Mouse (Mus musculus) lung, postnatal 0 days (tissue): ENCODE data around the gene Galnt7. TPM values are rescaled to one million over a fixed set of nuclear protein-coding genes. Genes with fewer than 3 reads are reported as not detected.

Source experiments
- ATAC-seq: fragments of 200-750 bp; cut with Nextera tagmentation; 2 replicates; pipeline ENCODE4 v1.8.0; 2017; ENCODE audit warnings: moderate library complexity
- DNase-seq: peaks from one replicate; pipeline ENCODE4 v3.0.0-alpha.2; 2016; ENCODE audit warnings: low spot score
- H3K27ac ChIP-seq: fragments of 300-500 bp; sonication (generic); 2 replicates; pipeline ENCODE4 v1.5.1; 2014; ENCODE audit warnings: antibody characterized with exemption, mild to moderate bottlenecking, low read length, mixed read lengths
- H3K27me3 ChIP-seq: fragments of 300-500 bp; sonication (generic); replicated peaks from 2 replicates; pipeline ENCODE4 v1.6.1; 2014; ENCODE audit warnings: low read length, mixed read lengths; ENCODE audit not compliant: insufficient read depth
- H3K36me3 ChIP-seq: fragments of 300-500 bp; sonication (generic); 2 replicates; pipeline ENCODE4 v1.6.1; 2014; ENCODE audit warnings: low read length, mixed read lengths; ENCODE audit not compliant: insufficient read depth
- H3K4me1 ChIP-seq: fragments of 300-500 bp; sonication (generic); 2 replicates; pipeline ENCODE4 v1.6.1; 2014; ENCODE audit warnings: antibody characterized with exemption, low read depth, low read length, mixed read lengths; ENCODE audit not compliant: insufficient read depth
- H3K4me2 ChIP-seq: fragments of 300-500 bp; sonication (generic); replicated peaks from 2 replicates; pipeline ENCODE4 v1.6.1; 2014; ENCODE audit warnings: low read depth, mild to moderate bottlenecking, low read length, moderate library complexity, mixed read lengths
- H3K4me3 ChIP-seq: fragments of 300-500 bp; sonication (generic); 2 replicates; pipeline ENCODE4 v1.5.1; 2014; ENCODE audit warnings: low read depth, low read length
- H3K9ac ChIP-seq: fragments of 300-500 bp; sonication (generic); replicated peaks from 2 replicates; pipeline ENCODE4 v1.6.1; 2014; ENCODE audit warnings: low read depth, mild to moderate bottlenecking
- H3K9me3 ChIP-seq: fragments of 300-500 bp; sonication (generic); 2 replicates; pipeline ENCODE4 v1.6.1; 2016; ENCODE audit warnings: low read length, mixed read lengths
- CTCF ChIP-seq: IDR thresholded peaks from 2 replicates; pipeline ENCODE4 v1.5.1; 2016; ENCODE audit warnings: antibody characterized with exemption, mild to moderate bottlenecking
- EP300 ChIP-seq: IDR thresholded peaks from 2 replicates; pipeline ENCODE4 v1.6.1; 2016; ENCODE audit warnings: antibody characterized with exemption, mild to moderate bottlenecking, control low read depth
- WGBS: fragments of 180-500 bp; shearing (Covaris S2); extraction: QIAGEN DNeasy Blood & Tissue Kit; methylation state at CpG from one replicate; pipeline ENCODE4 v1.1.7; 2014; 5-methylcytosine and 5-hydroxymethylcytosine counted together
- polyA plus RNA-seq: library from polyadenylated mRNA; unstranded; fragments of >200 nt; fragmentation: Nextera tagmentation; extraction: Ambion mirVana; gene quantifications from 2 replicates; pipeline ENCODE4 v1.2.1, GENCODE M21; 2015

Galnt7 gene
- polyA plus RNA-seq, 1 experiment from 2014 or later: 5.0 TPM

DNA sequence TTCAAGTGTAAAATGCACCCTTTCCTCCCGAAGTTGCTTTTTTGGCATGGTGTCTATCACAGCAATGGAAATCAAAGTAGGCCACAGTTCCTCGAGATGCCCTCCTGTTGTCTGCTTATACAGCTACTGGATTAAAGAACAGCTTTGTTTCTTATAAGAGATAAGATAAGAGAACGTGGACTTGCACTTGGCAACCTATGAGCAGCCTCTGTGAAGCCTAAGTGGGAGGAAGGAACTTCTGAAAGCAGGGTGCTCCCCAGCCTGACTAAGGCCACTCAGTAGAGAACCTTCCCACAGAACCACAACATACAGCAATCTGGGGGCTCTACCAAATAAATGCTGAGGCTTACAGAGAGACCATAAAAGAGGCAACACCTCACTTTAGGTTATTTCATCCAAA lies 5.3 kb downstream of the Galnt7 start:
- Histone ChIP-seq H3K27ac (no peak overlapping the region), H3K9ac (no peak overlapping the region), H3K4me2 (no peak overlapping the region), H3K4me1 (no peaks in the 10 kb centered on the region), H3K27me3 (no peaks in the 10 kb centered on the region), H3K4me3 (no peak overlapping the region), H3K9me3 (no peaks in the 10 kb centered on the region), H3K36me3 (no peaks in the 10 kb centered on the region)
- ATAC-seq (no peak), DNase-seq (no peak)
- 23% methylated on average over 3 of the region's 3 CpGs for WGBS
- TF ChIP-seq CTCF (no peak), EP300 (no peak)

DNA sequence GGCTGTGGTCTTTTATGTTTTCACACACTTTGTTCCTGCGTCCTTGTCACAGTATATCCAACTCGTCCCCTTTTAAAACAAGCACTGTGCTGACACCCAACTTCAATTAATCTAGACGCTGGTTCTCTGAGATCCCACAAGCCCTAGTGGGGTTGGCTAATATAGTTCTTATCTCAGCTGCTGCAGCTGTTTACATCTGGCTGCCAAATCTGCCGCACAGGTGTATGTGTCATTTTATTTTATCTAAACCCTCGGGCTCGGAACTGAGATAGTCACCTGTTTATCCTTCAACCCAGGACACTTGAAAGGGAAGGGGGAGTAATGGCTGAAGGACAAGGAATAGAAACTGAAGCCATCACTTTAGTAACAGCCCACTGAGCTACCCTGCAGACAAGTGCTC lies 8.6 kb downstream of the Galnt7 start:
- H3K4me2 ChIP-seq: no peak overlapping the region
- H3K27ac ChIP-seq: no peak overlapping the region
- DNase-seq: no peak
- H3K4me3 ChIP-seq: no peak overlapping the region
- WGBS: 34% methylated on average over 6 of the region's 6 CpGs
- ATAC-seq: no peak
- H3K27me3 ChIP-seq: no peaks in the 10 kb centered on the region
- H3K9ac ChIP-seq: no peak overlapping the region
- no peaks in the 10 kb centered on the region for H3K4me1 ChIP-seq
- H3K36me3 ChIP-seq: no peaks in the 10 kb centered on the region
- no peaks in the 10 kb centered on the region for H3K9me3 ChIP-seq
- TF ChIP-seq EP300 (no peak), CTCF (no peak)

DNA sequence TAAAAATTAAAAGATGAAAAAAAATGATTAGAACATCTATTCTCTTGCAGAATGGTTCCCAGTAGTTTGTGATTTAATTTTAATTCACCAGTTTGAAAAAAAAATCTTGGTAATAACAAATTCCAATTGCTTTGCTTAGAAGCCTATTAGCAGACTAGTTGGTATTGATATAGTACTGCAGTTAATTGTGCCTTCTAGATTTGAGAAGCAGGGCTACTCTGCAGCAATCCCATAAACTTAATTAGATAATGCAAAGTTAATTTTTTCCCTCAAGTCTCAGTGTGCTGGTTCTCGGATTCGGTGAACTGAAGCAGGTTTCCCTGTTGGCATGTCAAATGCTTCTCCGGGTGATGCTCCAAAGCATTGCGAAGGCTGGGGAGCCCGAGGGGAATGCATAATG lies 10.1 kb downstream of the Galnt7 start:
- Histone ChIP-seq H3K27ac (no peak overlapping the region), H3K9me3 (no peaks in the 10 kb centered on the region), H3K4me3 (no peak overlapping the region), H3K4me1 (no peaks in the 10 kb centered on the region), H3K27me3 (no peaks in the 10 kb centered on the region), H3K4me2 (no peak overlapping the region), H3K36me3 (no peaks in the 10 kb centered on the region), H3K9ac (no peak overlapping the region)
- TF ChIP-seq EP300 (no peak), CTCF (no peak)
- ATAC-seq: no peak
- DNase-seq: no peak
- WGBS: 84% methylated on average over 5 of the region's 5 CpGs

DNA sequence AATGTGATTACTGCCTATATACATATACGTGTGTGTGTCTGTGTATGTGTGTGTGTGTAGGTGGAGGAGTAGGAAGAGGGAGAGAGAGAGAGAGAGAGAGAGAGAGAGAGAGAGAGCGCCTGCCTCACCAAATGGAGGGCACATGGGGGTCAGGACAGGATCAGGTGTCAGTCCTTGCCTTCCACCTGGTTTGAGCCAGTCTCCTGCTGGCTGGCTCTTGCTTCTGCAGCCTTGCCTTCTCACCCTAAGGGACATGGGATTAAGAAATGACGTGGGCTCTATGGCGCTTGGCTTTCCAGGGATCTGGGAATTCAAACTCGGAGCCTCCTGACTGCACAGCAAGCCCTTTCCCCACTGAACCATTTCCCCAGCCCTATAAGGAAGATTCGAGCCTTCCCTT lies 13.9 kb downstream of the Galnt7 start:
- H3K27ac ChIP-seq: no peak overlapping the region
- no peaks in the 10 kb centered on the region for H3K27me3 ChIP-seq
- DNase-seq (no peak), ATAC-seq (no peak)
- no peak for TF ChIP-seq CTCF
- H3K4me2 ChIP-seq: no peak overlapping the region
- 78% methylated on average over 6 of the region's 6 CpGs for WGBS
- H3K9ac ChIP-seq: no peak overlapping the region
- no peaks in the 10 kb centered on the region for H3K4me1 ChIP-seq
- H3K36me3 ChIP-seq: no peaks in the 10 kb centered on the region
- no peaks in the 10 kb centered on the region for H3K9me3 ChIP-seq
- no peak overlapping the region for H3K4me3 ChIP-seq

DNA sequence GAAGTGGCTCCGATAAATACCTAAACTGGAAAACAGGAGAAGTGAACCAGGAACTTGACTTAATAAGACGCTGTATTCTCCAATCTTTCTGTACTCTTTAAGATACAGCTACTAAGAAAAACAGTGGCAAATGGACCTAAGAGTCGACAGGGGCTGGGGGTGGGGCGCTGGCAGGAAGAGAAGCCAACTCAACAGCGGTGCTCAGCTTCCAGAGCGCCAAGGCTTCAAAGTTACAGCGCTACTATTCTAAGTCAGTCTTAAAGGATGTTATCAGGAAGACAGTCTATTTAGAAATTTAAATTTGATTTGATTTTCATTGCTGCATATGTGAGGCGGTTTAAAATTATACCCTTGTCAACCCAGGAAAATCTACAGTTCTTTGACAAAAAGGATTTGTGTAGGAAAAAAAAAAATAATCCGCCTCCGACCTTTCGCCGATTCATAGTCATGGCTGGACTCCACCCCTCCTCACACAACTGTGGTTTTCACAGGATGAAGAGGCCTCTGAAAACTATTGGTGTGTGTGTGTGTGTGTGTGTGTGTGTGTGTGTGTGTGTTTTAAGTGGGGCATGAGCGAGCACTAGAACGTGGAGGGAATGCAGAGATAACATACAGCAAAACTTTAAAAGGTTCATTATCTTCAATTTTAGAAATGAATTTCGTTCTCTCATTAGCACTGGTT lies 15.1 kb downstream of the Galnt7 start:
- Histone ChIP-seq H3K4me3 (no peak overlapping the region), H3K4me2 (no peak overlapping the region), H3K27me3 (no peaks in the 10 kb centered on the region), H3K4me1 (no peaks in the 10 kb centered on the region), H3K9ac (no peak overlapping the region), H3K9me3 (no peaks in the 10 kb centered on the region), H3K27ac (no peak overlapping the region), H3K36me3 (no peaks in the 10 kb centered on the region)
- DNase-seq: no peak
- no peak for TF ChIP-seq CTCF
- no peak for TF ChIP-seq EP300
- WGBS: 81% methylated on average over 15 of the region's 15 CpGs
- ATAC-seq: no peak

DNA sequence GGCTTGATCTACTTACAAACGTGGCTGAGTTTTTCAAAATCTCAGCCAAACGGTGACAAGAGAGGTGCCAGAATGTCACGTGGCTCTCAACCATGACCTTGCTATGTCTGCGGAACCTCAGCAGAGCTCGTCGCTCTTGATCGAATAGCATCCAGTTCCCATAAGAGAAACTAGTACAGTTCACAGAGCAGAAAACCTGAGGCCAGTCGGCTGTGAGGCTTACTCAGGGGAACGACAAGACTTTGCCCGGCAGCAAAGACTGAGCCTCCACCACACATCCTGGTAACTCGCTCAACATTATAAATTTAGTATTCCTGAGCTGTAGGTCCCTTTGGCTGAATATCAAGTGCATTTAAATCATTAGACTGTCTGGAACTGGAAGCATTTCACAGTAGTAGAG lies 16.1 kb downstream of the Galnt7 start:
- no peaks in the 10 kb centered on the region for H3K36me3 ChIP-seq
- H3K27me3 ChIP-seq: no peaks in the 10 kb centered on the region
- no peak overlapping the region for H3K4me2 ChIP-seq
- no peak overlapping the region for H3K9ac ChIP-seq
- TF ChIP-seq CTCF (no peak), EP300 (no peak)
- no peaks in the 10 kb centered on the region for H3K4me1 ChIP-seq
- 85% methylated on average over 11 of the region's 11 CpGs for WGBS
- no peak overlapping the region for H3K4me3 ChIP-seq
- no peak overlapping the region for H3K27ac ChIP-seq
- DNase-seq: no peak
- ATAC-seq: no peak
- no peaks in the 10 kb centered on the region for H3K9me3 ChIP-seq

DNA sequence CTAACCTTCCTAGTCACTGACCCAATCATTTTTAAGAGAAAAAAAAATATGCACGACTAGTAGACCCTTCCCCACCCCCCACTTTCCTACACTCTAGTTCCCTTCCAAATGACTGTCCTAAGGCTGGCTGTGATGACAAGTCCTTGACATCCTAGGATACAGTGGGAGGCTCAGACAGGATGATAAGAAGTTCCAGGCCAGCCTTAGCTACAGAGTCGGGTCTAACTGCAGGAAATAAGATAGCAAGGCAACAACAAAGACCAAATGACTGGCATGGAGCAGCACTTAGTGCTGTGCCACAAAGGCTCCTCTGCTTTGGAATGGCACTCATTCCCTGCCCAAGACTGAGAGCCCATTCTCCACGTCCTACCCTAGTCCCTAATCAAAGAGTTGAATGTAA lies 16.6 kb downstream of the Galnt7 start:
- Histone ChIP-seq H3K36me3 (no peaks in the 10 kb centered on the region), H3K9me3 (no peaks in the 10 kb centered on the region), H3K27me3 (no peaks in the 10 kb centered on the region), H3K27ac (no peak overlapping the region), H3K4me2 (no peak overlapping the region), H3K9ac (no peak overlapping the region), H3K4me1 (no peaks in the 10 kb centered on the region), H3K4me3 (no peak overlapping the region)
- DNase-seq (no peak), ATAC-seq (no peak)
- 65% methylated on average over 3 of the region's 3 CpGs for WGBS
- TF ChIP-seq CTCF: no peak
- TF ChIP-seq EP300: no peak
